Mouse (Mus musculus): ENCODE results near the gene Sostdc1.

DNA sequence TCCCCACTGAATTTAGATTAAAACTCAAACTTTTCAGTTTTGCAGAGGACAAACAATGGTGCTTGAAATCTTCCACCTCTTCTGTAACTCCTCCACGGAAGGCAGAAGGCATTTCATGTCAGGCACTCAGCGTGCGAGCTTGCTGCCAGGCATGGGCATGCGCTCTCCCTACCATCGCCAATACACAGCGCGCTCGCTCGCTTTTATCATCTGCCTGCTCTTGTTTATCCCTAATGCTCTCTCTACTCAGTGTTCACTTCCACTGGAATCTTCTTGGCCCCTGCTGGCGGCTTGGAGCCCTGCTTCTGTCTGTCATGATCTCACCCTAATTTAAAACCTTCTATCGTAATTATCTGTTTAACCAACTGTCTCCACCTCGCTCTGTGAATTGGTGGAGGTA, 11.6 kb upstream of the Sostdc1 start:
- TF ChIP-seq CTCF (IDR thresholded peaks at IDR 0.05; ENCODE audit: low read depth, low read length) (no peak), POLR2A (IDR thresholded peaks at IDR 0.05; ENCODE audit: extremely low read depth, insufficient read depth, low read length) (no peak)

All from liver, adult 2 months (tissue).